Mouse (Mus musculus) heart, embryonic 13.5 days (tissue): ENCODE results near the gene 1810046K07Rik. TPM values are rescaled to one million over a fixed set of nuclear protein-coding genes. Genes with fewer than 3 reads are reported as not detected.

Source experiments
- ATAC-seq: fragments of 200-750 bp; cut with Nextera tagmentation; 2 replicates; pipeline ENCODE4 v1.8.0; 2017; ENCODE audit warnings: moderate TSS enrichment; ENCODE audit not compliant: insufficient number of reproducible peaks, low FRiP score, low TSS enrichment; ENCODE audit errors: extremely low read depth
- H3K27ac ChIP-seq: fragments of 300-500 bp; sonication (generic); replicated peaks from 2 replicates; pipeline ENCODE4 v1.5.1; 2015; ENCODE audit warnings: moderate library complexity, mild to moderate bottlenecking, inconsistent platforms
- H3K27me3 ChIP-seq: fragments of 300-500 bp; sonication (generic); replicated peaks from 2 replicates; pipeline ENCODE4 v1.6.1; 2015; ENCODE audit warnings: mild to moderate bottlenecking, inconsistent platforms
- H3K36me3 ChIP-seq: fragments of 300-500 bp; sonication (generic); 2 replicates; pipeline ENCODE4 v1.6.1; 2015; ENCODE audit warnings: mild to moderate bottlenecking, inconsistent platforms
- H3K4me1 ChIP-seq: fragments of 300-500 bp; sonication (generic); 2 replicates; pipeline ENCODE4 v1.6.1; 2015; ENCODE audit warnings: inconsistent platforms
- H3K4me2 ChIP-seq: fragments of 300-500 bp; sonication (generic); 2 replicates; pipeline ENCODE4 v1.6.1; 2015; ENCODE audit warnings: inconsistent platforms, mild to moderate bottlenecking, moderate library complexity
- H3K4me3 ChIP-seq: fragments of 300-500 bp; sonication (generic); 2 replicates; pipeline ENCODE4 v1.5.1; 2015; ENCODE audit warnings: moderate library complexity, mild to moderate bottlenecking, inconsistent platforms
- H3K9ac ChIP-seq: fragments of 300-500 bp; sonication (generic); 2 replicates; pipeline ENCODE4 v1.6.1; 2015; ENCODE audit warnings: inconsistent platforms, mild to moderate bottlenecking, moderate library complexity
- H3K9me3 ChIP-seq: fragments of 300-500 bp; sonication (generic); 2 replicates; pipeline ENCODE4 v1.6.1; 2016; ENCODE audit warnings: inconsistent platforms
- WGBS: fragments of 180-500 bp; shearing (Covaris S2); methylation state at CpG from one replicate; pipeline ENCODE4 v1.1.7; 2015; ENCODE audit warnings: mixed read lengths; 5-methylcytosine and 5-hydroxymethylcytosine counted together
- polyA plus RNA-seq: library from polyadenylated mRNA; unstranded; fragments of >200 nt; fragmentation: Nextera tagmentation; extraction: Ambion mirVana; gene quantifications from 2 replicates; pipeline ENCODE4 v1.2.1, GENCODE M21; 2015

1810046K07Rik gene
- polyA plus RNA-seq, 1 experiment from 2014 or later: not detected

- no peak overlapping the region for H3K4me2 ChIP-seq
- no peaks in the 10 kb centered on the region for H3K4me1 ChIP-seq
- no peaks in the 10 kb centered on the region for H3K9me3 ChIP-seq
- no peaks in the 10 kb centered on the region for H3K27me3 ChIP-seq
- no peak overlapping the region for H3K27ac ChIP-seq
- no peak overlapping the region for H3K4me3 ChIP-seq
- WGBS: 67% methylated on average over 11 of the region's 11 CpGs
- no peaks in the 10 kb centered on the region for H3K36me3 ChIP-seq
- no peak overlapping the region for H3K9ac ChIP-seq
- no peak for ATAC-seq
Observed at GRCm38 (mm10) chr9:51326619-51327554, 1.8 kb downstream of the 1810046K07Rik start.

GRCm38 (mm10) chr9:51324406-51325065, 4.2 kb downstream of the 1810046K07Rik start:
- Histone ChIP-seq H3K27me3 (no peaks in the 10 kb centered on the region), H3K9me3 (no peaks in the 10 kb centered on the region), H3K36me3 (no peaks in the 10 kb centered on the region), H3K4me3 (no peak overlapping the region), H3K4me1 (no peaks in the 10 kb centered on the region), H3K4me2 (no peak overlapping the region), H3K9ac (no peak overlapping the region), H3K27ac (no peak overlapping the region)
- 55% methylated on average over 7 of the region's 7 CpGs for WGBS
- no peak for ATAC-seq

DNA sequence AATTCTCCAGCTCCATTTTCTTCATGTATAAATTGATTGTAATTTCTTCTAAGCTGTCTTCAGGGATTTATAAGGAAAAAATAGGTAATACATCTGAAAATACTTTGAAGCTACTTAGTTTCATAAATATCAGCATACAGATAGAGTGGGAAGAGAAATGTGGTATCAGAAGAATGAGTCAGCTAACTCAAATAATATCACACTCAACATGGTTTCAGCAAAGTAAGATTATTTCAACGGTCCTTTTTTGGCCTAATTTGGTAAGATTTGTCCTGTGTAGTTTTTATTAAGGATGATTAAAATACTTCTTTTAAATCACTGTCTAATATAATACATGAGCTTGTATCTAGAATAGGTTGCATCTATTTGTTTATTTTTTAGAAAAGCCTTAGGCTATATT, 8.6 kb downstream of the 1810046K07Rik start:
- no peak overlapping the region for H3K4me2 ChIP-seq
- no peaks in the 10 kb centered on the region for H3K36me3 ChIP-seq
- no peak for ATAC-seq
- H3K9me3 ChIP-seq: no peaks in the 10 kb centered on the region
- no peak overlapping the region for H3K27ac ChIP-seq
- no peak overlapping the region for H3K4me3 ChIP-seq
- 64% methylated on average over 1 of the region's 1 CpGs for WGBS
- H3K9ac ChIP-seq: no peak overlapping the region
- no peaks in the 10 kb centered on the region for H3K4me1 ChIP-seq
- H3K27me3 ChIP-seq: no peaks in the 10 kb centered on the region

DNA sequence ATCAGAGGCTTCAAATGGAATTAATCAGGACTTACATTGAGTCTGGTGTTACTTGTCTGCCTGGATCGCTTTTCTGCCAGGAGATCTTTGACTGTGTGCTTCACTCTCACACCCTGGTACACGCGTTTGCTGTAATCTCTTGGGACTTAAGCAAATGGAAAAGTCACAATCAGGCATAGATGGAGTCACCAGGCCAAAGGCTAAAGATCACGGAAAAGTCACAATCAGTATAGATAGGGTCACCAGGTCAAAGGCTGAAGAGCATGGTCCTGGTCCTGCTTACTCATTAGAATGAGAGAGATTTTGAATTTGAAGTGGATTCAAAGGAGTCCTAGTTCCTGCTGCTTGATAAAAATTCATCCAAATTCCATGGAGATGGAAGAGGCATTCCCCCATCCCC, 10.5 kb downstream of the 1810046K07Rik start:
- H3K27me3 ChIP-seq: no peaks in the 10 kb centered on the region
- H3K27ac ChIP-seq: no peak overlapping the region
- H3K9me3 ChIP-seq: no peaks in the 10 kb centered on the region
- ATAC-seq: no peak
- no peak overlapping the region for H3K4me2 ChIP-seq
- no peaks in the 10 kb centered on the region for H3K36me3 ChIP-seq
- no peak overlapping the region for H3K9ac ChIP-seq
- 64% methylated on average over 4 of the region's 4 CpGs for WGBS
- no peak overlapping the region for H3K4me3 ChIP-seq
- no peaks in the 10 kb centered on the region for H3K4me1 ChIP-seq

DNA sequence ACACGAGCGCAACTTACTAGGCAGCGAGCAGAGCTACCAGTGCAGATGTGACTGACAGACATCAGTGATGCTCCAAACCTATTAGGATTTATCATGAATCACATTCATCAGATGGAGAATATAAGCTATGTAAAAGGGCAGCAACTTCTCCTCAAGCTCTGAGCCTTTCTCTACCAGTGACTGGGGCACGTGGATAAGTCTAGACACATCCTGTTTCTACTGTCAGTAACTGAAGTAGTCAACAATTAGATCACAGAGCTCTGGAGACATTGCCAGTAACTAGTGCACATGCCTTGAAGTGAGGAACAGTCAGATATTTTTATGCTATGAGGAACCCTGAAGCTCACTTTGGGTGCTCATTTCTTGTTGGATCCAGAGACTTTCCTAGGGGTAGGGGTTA, 11.4 kb downstream of the 1810046K07Rik start:
- H3K9ac ChIP-seq: no peak overlapping the region
- H3K27me3 ChIP-seq: no peaks in the 10 kb centered on the region
- H3K27ac ChIP-seq: no peak overlapping the region
- no peaks in the 10 kb centered on the region for H3K36me3 ChIP-seq
- no peak overlapping the region for H3K4me3 ChIP-seq
- 84% methylated on average over 4 of the region's 4 CpGs for WGBS
- no peak overlapping the region for H3K4me2 ChIP-seq
- no peak for ATAC-seq
- H3K9me3 ChIP-seq: no peaks in the 10 kb centered on the region
- no peaks in the 10 kb centered on the region for H3K4me1 ChIP-seq

GRCm38 (mm10) chr9:51315402-51316063, 13.2 kb downstream of the 1810046K07Rik start:
- no peak overlapping the region for H3K9ac ChIP-seq
- H3K9me3 ChIP-seq: no peaks in the 10 kb centered on the region
- no peaks in the 10 kb centered on the region for H3K36me3 ChIP-seq
- no peak overlapping the region for H3K4me2 ChIP-seq
- no peak for ATAC-seq
- H3K4me3 ChIP-seq: no peak overlapping the region
- no peaks in the 10 kb centered on the region for H3K4me1 ChIP-seq
- 36% methylated on average over 6 of the region's 6 CpGs for WGBS
- no peak overlapping the region for H3K27ac ChIP-seq
- H3K27me3 ChIP-seq: no peaks in the 10 kb centered on the region

GRCm38 (mm10) chr9:51312554-51313317, 16.0 kb downstream of the 1810046K07Rik start:
- H3K4me2 ChIP-seq: no peak overlapping the region
- 57% methylated on average over 18 of the region's 18 CpGs for WGBS
- H3K4me1 ChIP-seq: no peaks in the 10 kb centered on the region
- H3K9ac ChIP-seq: no peak overlapping the region
- no peak overlapping the region for H3K27ac ChIP-seq
- no peaks in the 10 kb centered on the region for H3K27me3 ChIP-seq
- H3K9me3 ChIP-seq: no peaks in the 10 kb centered on the region
- H3K4me3 ChIP-seq: no peak overlapping the region
- ATAC-seq: no peak
- H3K36me3 ChIP-seq: no peaks in the 10 kb centered on the region

- H3K4me2 ChIP-seq: no peak overlapping the region
- H3K4me1 ChIP-seq: no peaks in the 10 kb centered on the region
- no peaks in the 10 kb centered on the region for H3K36me3 ChIP-seq
- no peak overlapping the region for H3K27ac ChIP-seq
- no peaks in the 10 kb centered on the region for H3K27me3 ChIP-seq
- no peak overlapping the region for H3K9ac ChIP-seq
- H3K9me3 ChIP-seq: no peaks in the 10 kb centered on the region
- no peak overlapping the region for H3K4me3 ChIP-seq
- ATAC-seq: no peak
- 68% methylated on average over 7 of the region's 7 CpGs for WGBS
Observed at GRCm38 (mm10) chr9:51310515-51310914, 18.2 kb downstream of the 1810046K07Rik start.

- Histone ChIP-seq H3K9ac (no peak overlapping the region), H3K4me1 (no peaks in the 10 kb centered on the region), H3K4me3 (no peak overlapping the region), H3K27me3 (no peaks in the 10 kb centered on the region), H3K4me2 (no peak overlapping the region), H3K9me3 (no peaks in the 10 kb centered on the region), H3K36me3 (no peaks in the 10 kb centered on the region), H3K27ac (no peak overlapping the region)
- WGBS: 90% methylated on average over 3 of the region's 3 CpGs
- no peak for ATAC-seq
Observed at GRCm38 (mm10) chr9:51306351-51306750, 22.4 kb downstream of the 1810046K07Rik start.

DNA sequence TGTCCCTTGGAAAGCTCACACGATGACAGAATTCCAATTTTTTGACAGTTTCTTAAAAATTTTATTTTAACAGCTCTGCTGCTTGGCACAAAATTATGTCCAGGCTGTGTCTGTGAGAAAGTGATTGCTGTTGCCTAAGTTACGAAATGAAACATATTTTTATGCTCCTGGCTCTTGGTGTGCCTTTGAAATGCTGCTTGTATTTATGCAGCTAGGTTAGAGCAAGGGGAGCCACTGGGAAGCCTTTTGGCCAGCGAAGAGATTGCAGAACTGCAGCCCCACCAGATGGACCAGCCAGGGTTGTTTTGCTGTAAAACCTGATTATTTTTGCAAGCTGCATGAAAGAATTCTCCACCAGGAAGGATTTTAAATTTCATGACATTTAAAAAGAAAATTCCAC, 23.6 kb downstream of the 1810046K07Rik start:
- ATAC-seq: no peak

GRCm38 (mm10) chr9:51303980-51304379, 24.7 kb downstream of the 1810046K07Rik start:
- Histone ChIP-seq H3K4me3 (no peak overlapping the region), H3K27me3 (no peaks in the 10 kb centered on the region), H3K4me1 (no peaks in the 10 kb centered on the region), H3K36me3 (no peaks in the 10 kb centered on the region), H3K9me3 (no peaks in the 10 kb centered on the region), H3K9ac (no peak overlapping the region), H3K27ac (no peak overlapping the region), H3K4me2 (no peak overlapping the region)
- WGBS: 51% methylated on average over 5 of the region's 5 CpGs
- no peak for ATAC-seq

More for the DNA sequence above, 23.6 kb downstream of the 1810046K07Rik start:
- Histone ChIP-seq H3K27ac (no peak overlapping the region), H3K36me3 (no peaks in the 10 kb centered on the region), H3K4me2 (no peak overlapping the region), H3K9ac (no peak overlapping the region), H3K4me3 (no peak overlapping the region), H3K9me3 (no peaks in the 10 kb centered on the region), H3K27me3 (no peaks in the 10 kb centered on the region), H3K4me1 (no peaks in the 10 kb centered on the region)
- WGBS: 72% methylated on average over 3 of the region's 3 CpGs
